In the genomic region with DNA sequence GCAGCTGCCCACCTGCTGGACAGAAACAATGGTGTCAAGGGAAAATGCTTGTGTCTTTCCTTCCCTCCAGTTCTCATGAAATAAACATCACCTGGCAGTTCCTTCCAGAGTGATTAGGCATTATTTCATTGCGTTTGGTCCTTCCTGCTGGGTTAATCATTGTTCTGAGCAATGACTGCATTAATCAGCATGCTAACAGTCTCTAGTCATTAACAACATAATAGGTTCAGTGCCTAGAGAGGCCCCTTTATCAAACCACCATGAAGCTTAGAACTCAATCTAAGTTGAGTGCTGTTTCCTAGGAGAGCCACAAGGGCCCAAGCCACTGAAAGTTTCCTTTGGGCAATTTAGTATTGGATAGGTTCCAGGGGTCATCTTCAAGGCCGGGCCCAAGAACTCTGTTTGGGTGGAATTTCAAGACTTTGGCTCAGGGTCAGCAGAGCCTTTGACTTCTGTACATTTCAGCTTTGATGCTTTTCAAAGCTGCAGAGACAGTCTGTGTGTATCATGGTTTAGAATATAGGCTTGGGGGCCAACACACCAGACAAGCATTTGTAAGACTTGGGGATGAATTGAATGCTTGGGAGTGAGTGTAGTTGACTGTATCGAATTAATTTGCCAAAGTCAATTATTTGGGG, we compare ENCODE assay signal across 14 mouse cellular contexts.
DNase-seq lines count a peak whose midpoint lies in the region; ATAC-seq and TF ChIP-seq lines count a peak whose summit lies in the region.
"Had no signal": no experiment of that assay in that cellular context is flagged by ENCODE, and none has a peak within 500 bp of the region (broad histone marks: within the 10 kb centered on the region; RNA-seq: fewer than 3 reads in every experiment).

No protein-coding gene starts in this region.

- H3K9ac ChIP-seq in midbrain, embryonic 13.5 days (replicated peaks): no peak overlapping the region
- no peak overlapping the region for H3K9ac ChIP-seq in midbrain, embryonic 16.5 days (ENCODE audit: low read depth, low read length)
- no peak overlapping the region for H3K9ac ChIP-seq in forebrain, embryonic 14.5 days (ENCODE audit: low read length)
- H3K9ac ChIP-seq in intestine, embryonic 16.5 days (ENCODE audit: low read depth, low read length): no peak overlapping the region
- no peak overlapping the region for H3K9ac ChIP-seq in neural tube, embryonic 14.5 days (replicated peaks; ENCODE audit: low read depth, low read length)
- H3K9ac ChIP-seq: lung, embryonic 15.5 days; midbrain, embryonic 12.5 days had no signal

- H3K4me2 ChIP-seq in midbrain, embryonic 13.5 days (replicated peaks): no peak overlapping the region
- no peak overlapping the region for H3K4me2 ChIP-seq in midbrain, embryonic 16.5 days (ENCODE audit: low read length)
- no peak overlapping the region for H3K4me2 ChIP-seq in forebrain, embryonic 14.5 days (ENCODE audit: low read length)
- no peak overlapping the region for H3K4me2 ChIP-seq in intestine, embryonic 16.5 days (ENCODE audit: low read depth, low read length)
- H3K4me2 ChIP-seq in neural tube, embryonic 14.5 days (ENCODE audit: low read depth, low read length): no peak overlapping the region
- H3K4me2 ChIP-seq: lung, embryonic 15.5 days; midbrain, embryonic 12.5 days had no signal

- TF ChIP-seq CTCF in cerebellum, adult 2 months (IDR thresholded peaks at IDR 0.05; ENCODE audit: borderline replicate concordance, insufficient read depth, low read depth, low read length): no peak

- 42% methylated on average over 3 of the region's 3 CpGs for WGBS in midbrain, embryonic 13.5 days
- WGBS in midbrain, embryonic 16.5 days: 43% methylated on average over 3 of the region's 3 CpGs
- 31% methylated on average over 3 of the region's 3 CpGs for WGBS in forebrain, embryonic 14.5 days
- WGBS in intestine, embryonic 16.5 days: 52% methylated on average over 3 of the region's 3 CpGs
- WGBS in neural tube, embryonic 14.5 days: 33% methylated on average over 3 of the region's 3 CpGs
- WGBS in cerebellum, adult 2 months: 59% methylated on average over 3 of the region's 3 CpGs

- no peaks in the 10 kb centered on the region for H3K36me3 ChIP-seq in midbrain, embryonic 13.5 days
- H3K36me3 ChIP-seq in midbrain, embryonic 16.5 days (ENCODE audit: control insufficient read depth, insufficient read depth, low read length): no peaks in the 10 kb centered on the region
- no peaks in the 10 kb centered on the region for H3K36me3 ChIP-seq in forebrain, embryonic 14.5 days (ENCODE audit: control insufficient read depth, insufficient read depth, low read length)
- H3K36me3 ChIP-seq in intestine, embryonic 16.5 days (ENCODE audit: control insufficient read depth, insufficient read depth, low read length): no peaks in the 10 kb centered on the region
- H3K36me3 ChIP-seq in neural tube, embryonic 14.5 days (ENCODE audit: control insufficient read depth, insufficient read depth, low read length): no peaks in the 10 kb centered on the region
- H3K36me3 ChIP-seq: lung, embryonic 15.5 days; midbrain, embryonic 12.5 days had no signal

- no peak for TF ChIP-seq POLR2A in cerebellum, adult 2 months (IDR thresholded peaks at IDR 0.05; ENCODE audit: borderline replicate concordance, insufficient read depth, low read length)

- H3K4me3 ChIP-seq in midbrain, embryonic 13.5 days (replicated peaks): no peak overlapping the region
- H3K4me3 ChIP-seq in midbrain, embryonic 16.5 days (ENCODE audit: low read depth, low read length): no peak overlapping the region
- H3K4me3 ChIP-seq in forebrain, embryonic 14.5 days (ENCODE audit: low read depth, low read length): no peak overlapping the region
- H3K4me3 ChIP-seq in intestine, embryonic 16.5 days (ENCODE audit: low read length): no peak overlapping the region
- H3K4me3 ChIP-seq in neural tube, embryonic 14.5 days (ENCODE audit: low read depth, low read length): no peak overlapping the region
- no peak overlapping the region for H3K4me3 ChIP-seq in cerebellum, adult 2 months (replicated peaks; ENCODE audit: insufficient read depth, low read depth, low read length)
- H3K4me3 ChIP-seq: lung, embryonic 15.5 days; midbrain, embryonic 12.5 days had no signal

- peak; percentile 75 for DNase-seq in forebrain, embryonic 14.5 days (ENCODE audit: low spot score)
- no peak for DNase-seq in cerebellum, adult 2 months
- DNase-seq in urinary bladder, postnatal 14 days (ENCODE audit: low spot score): no peak
- DNase-seq: cerebellum, adult 11 months; heart, postnatal 14 days; thymus, postnatal 25 days had no signal

- H3K4me1 ChIP-seq in midbrain, embryonic 13.5 days (replicated peaks): peaks cover 6% of the 10 kb centered on the region
- no peaks in the 10 kb centered on the region for H3K4me1 ChIP-seq in midbrain, embryonic 16.5 days (ENCODE audit: control insufficient read depth, insufficient read depth, low read length)
- H3K4me1 ChIP-seq in forebrain, embryonic 14.5 days (ENCODE audit: control insufficient read depth, insufficient read depth, low read length): peaks cover 20% of the 10 kb centered on the region
- 0 out of 2 replicates have a peak, but pooled peaks cover 8% of the 10 kb centered on the region for H3K4me1 ChIP-seq in intestine, embryonic 16.5 days (ENCODE audit: control insufficient read depth, insufficient read depth, low read length)
- H3K4me1 ChIP-seq in neural tube, embryonic 14.5 days (ENCODE audit: control insufficient read depth, insufficient read depth, low read length): no peaks in the 10 kb centered on the region
- peaks cover 25% of the 10 kb centered on the region for H3K4me1 ChIP-seq in cerebellum, adult 2 months (ENCODE audit: control insufficient read depth, insufficient read depth, low read length)

- no peak overlapping the region for H3K27ac ChIP-seq in midbrain, embryonic 13.5 days
- no peak overlapping the region for H3K27ac ChIP-seq in midbrain, embryonic 16.5 days (ENCODE audit: low read length)
- H3K27ac ChIP-seq in forebrain, embryonic 14.5 days (ENCODE audit: low read depth, low read length): no peak overlapping the region; the same call in 1 of the 2 replicates
- no peak overlapping the region for H3K27ac ChIP-seq in intestine, embryonic 16.5 days (ENCODE audit: low read length)
- no peak overlapping the region for H3K27ac ChIP-seq in neural tube, embryonic 14.5 days (ENCODE audit: low read depth, low read length)
- no peak overlapping the region for H3K27ac ChIP-seq in cerebellum, adult 2 months (ENCODE audit: insufficient read depth, low read length)
- H3K27ac ChIP-seq: lung, embryonic 15.5 days; midbrain, embryonic 12.5 days had no signal

- H3K9me3 ChIP-seq in midbrain, embryonic 13.5 days: no peaks in the 10 kb centered on the region
- H3K9me3 ChIP-seq in midbrain, embryonic 16.5 days (replicated peaks; ENCODE audit: control insufficient read depth, low read length, poor library complexity, severe bottlenecking): no peaks in the 10 kb centered on the region
- no peaks in the 10 kb centered on the region for H3K9me3 ChIP-seq in forebrain, embryonic 14.5 days (replicated peaks; ENCODE audit: control insufficient read depth, low read length)
- no peaks in the 10 kb centered on the region for H3K9me3 ChIP-seq in intestine, embryonic 16.5 days (ENCODE audit: control insufficient read depth, low read length)
- H3K9me3 ChIP-seq in neural tube, embryonic 14.5 days (ENCODE audit: control insufficient read depth, low read length): no peaks in the 10 kb centered on the region
- H3K9me3 ChIP-seq: lung, embryonic 15.5 days; midbrain, embryonic 12.5 days had no signal

- ATAC-seq in midbrain, embryonic 13.5 days: peak; percentile 45; the same call in 1 of the 2 replicates
- no peak for ATAC-seq in midbrain, embryonic 16.5 days
- ATAC-seq in forebrain, embryonic 14.5 days: peak; percentile 68
- ATAC-seq in intestine, embryonic 16.5 days: peak; percentile 86
- peak; percentile 73 for ATAC-seq in neural tube, embryonic 14.5 days (ENCODE audit: low read depth)
- no peak for ATAC-seq in erythroid progenitor cell, adult 5-6 weeks (replicated peaks; ENCODE audit: low FRiP score, poor library complexity, severe bottlenecking)

- peaks cover 40% of the 10 kb centered on the region for H3K27me3 ChIP-seq in midbrain, embryonic 13.5 days
- no peaks in the 10 kb centered on the region for H3K27me3 ChIP-seq in midbrain, embryonic 16.5 days (ENCODE audit: control insufficient read depth, insufficient read depth, low read depth, low read length)
- H3K27me3 ChIP-seq in forebrain, embryonic 14.5 days (replicated peaks; ENCODE audit: control insufficient read depth, insufficient read depth, low read length): no peaks in the 10 kb centered on the region
- H3K27me3 ChIP-seq in intestine, embryonic 16.5 days (replicated peaks; ENCODE audit: control insufficient read depth, insufficient read depth, low read length): no peaks in the 10 kb centered on the region
- peaks cover 8% of the 10 kb centered on the region for H3K27me3 ChIP-seq in neural tube, embryonic 14.5 days (ENCODE audit: control insufficient read depth, insufficient read depth, low read length)
- H3K27me3 ChIP-seq in cerebellum, adult 2 months (ENCODE audit: control insufficient read depth, insufficient read depth, low read length): no peaks in the 10 kb centered on the region
- H3K27me3 ChIP-seq: CH12.LX; lung, embryonic 15.5 days had no signal

Comparison
In these comparisons a context has a peak if more than half of its experiments do, and no peak if none do; other contexts are left out.
1. ATAC-seq: peak in midbrain, embryonic 13.5 days (single experiment), forebrain, embryonic 14.5 days (single experiment), intestine, embryonic 16.5 days (single experiment) and neural tube, embryonic 14.5 days (single experiment); none in midbrain, embryonic 16.5 days (single experiment) and erythroid progenitor cell, adult 5-6 weeks (single experiment).